Comparison of ENCODE assay signal across 16 mouse cellular contexts in genomic region chr11:17694145-17694544, GRCm38 (mm10).
DNase-seq lines count a peak whose midpoint lies in the region.
"Had no signal": no experiment of that assay in that cellular context is flagged by ENCODE, and none has a peak within 500 bp of the region (broad histone marks: within the 10 kb centered on the region; RNA-seq: fewer than 3 reads in every experiment).

No protein-coding gene starts in this region.

- DNase-seq in cerebellum, adult 8-10 months = peak; percentile 5
- no peak for DNase-seq in cerebellum, adult 11-12 months
- DNase-seq in kidney, adult 9 months = peak; percentile 10
- no peak for DNase-seq in kidney, postnatal 14 days
- peak; percentile 22 for DNase-seq in urinary bladder, postnatal 14 days (ENCODE audit: low spot score)
- DNase-seq in urinary bladder, postnatal 4 days (ENCODE audit: low spot score in 2 of 2) = no peak
- DNase-seq in cerebellum, postnatal 36 days = peak; percentile 21 to 39
- DNase-seq in right cerebral cortex, postnatal 25 days = no peak
- DNase-seq: adrenal gland, postnatal 10 days; B cell, adult 2 months; gastrocnemius, postnatal 14 days; heart, adult 2 months; heart, postnatal 36 days; kidney, adult 11 months; left cerebral cortex, postnatal 4 days; thymus, postnatal 14 days had no signal

Comparison
In these comparisons a context has a peak if more than half of its experiments do, and no peak if none do; other contexts are left out.
1. DNase-seq: peak in cerebellum, adult 8-10 months (single experiment), kidney, adult 9 months (single experiment), urinary bladder, postnatal 14 days (single experiment) and cerebellum, postnatal 36 days (2 of 2); none in cerebellum, adult 11-12 months (single experiment), kidney, postnatal 14 days (single experiment), urinary bladder, postnatal 4 days (0 of 2) and right cerebral cortex, postnatal 25 days (single experiment).